Mouse (Mus musculus) gonadal fat pad, adult 2 months (tissue): ENCODE data around the gene Crybb1. TPM values are rescaled to one million over a fixed set of nuclear protein-coding genes. Genes with fewer than 3 reads are reported as not detected.
A peak's percentile ranks its signal among the peaks of the same experiment; 100 is the strongest.

Source experiments
- DNase-seq: peaks from one replicate; pipeline ENCODE4 v3.0.0-alpha.2; 2012; ENCODE audit warnings: low read depth
- polyA plus RNA-seq: library from polyadenylated mRNA; depleted of rRNA; stranded (reverse); fragments of >200 nt; gene quantifications from 2 replicates; pipeline ENCODE4 v1.2.3, GENCODE M21; 2012

The Crybb1 gene
- polyA plus RNA-seq, 1 experiment = 7.3 TPM

GRCm38 (mm10) chr5:112237866-112238570, 17.6 kb upstream of the Crybb1 start:
- DNase-seq = no peak

- DNase-seq = no peak
Observed at GRCm38 (mm10) chr5:112238781-112239482, 16.7 kb upstream of the Crybb1 start.

GRCm38 (mm10) chr5:112240761-112241160, 14.9 kb upstream of the Crybb1 start:
- DNase-seq = peak; percentile 5

DNA sequence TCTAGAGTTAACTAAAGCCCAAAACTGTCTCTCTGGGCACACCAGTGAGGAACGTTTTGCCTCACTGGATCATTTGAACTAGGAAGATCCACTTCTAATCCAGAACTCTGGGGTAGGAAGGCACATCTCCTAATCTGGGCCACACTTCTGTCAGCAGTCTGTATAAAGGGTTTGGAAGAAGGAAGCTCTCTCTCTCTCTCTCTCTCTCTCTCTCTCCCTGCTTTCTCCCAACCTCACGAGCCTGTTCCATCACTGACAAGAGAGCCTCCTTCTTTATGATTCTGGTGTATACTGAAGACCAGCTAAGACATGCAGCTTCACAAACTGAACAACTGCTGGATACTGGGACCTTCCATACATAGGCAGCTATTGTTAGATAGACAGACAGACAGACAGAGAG, 13.8 kb upstream of the Crybb1 start:
- DNase-seq = no peak

- no peak for DNase-seq
Observed at GRCm38 (mm10) chr5:112242361-112242778, 13.2 kb upstream of the Crybb1 start.

- no peak for DNase-seq
Observed at GRCm38 (mm10) chr5:112243041-112243440, 12.6 kb upstream of the Crybb1 start.

- no peak for DNase-seq
Observed at GRCm38 (mm10) chr5:112243539-112244274, 11.9 kb upstream of the Crybb1 start.

- DNase-seq = no peak
Observed at GRCm38 (mm10) chr5:112244275-112244562, 11.4 kb upstream of the Crybb1 start.

GRCm38 (mm10) chr5:112244890-112245615, 10.6 kb upstream of the Crybb1 start:
- DNase-seq = no peak

GRCm38 (mm10) chr5:112247399-112247798, 8.2 kb upstream of the Crybb1 start:
- DNase-seq = no peak

DNA sequence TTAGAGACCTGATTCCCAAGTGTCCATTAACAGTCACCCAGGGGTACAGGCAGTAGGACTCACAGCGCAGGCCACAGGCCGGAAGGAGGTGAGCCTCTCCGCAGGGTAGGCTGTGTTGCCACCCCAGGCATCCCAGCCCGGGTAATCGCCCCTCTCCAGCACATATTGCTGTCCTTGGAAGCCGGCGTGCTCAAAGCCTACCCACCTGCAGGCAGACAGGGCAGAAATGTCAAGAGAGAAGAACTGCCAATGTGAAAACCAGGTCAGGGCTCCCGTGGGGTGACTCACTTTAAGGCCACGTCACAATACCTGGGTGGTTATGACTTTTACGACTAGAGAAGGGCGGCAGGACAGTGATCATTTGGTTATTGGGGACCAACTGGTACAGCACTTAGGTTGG, 6.5 kb upstream of the Crybb1 start:
- DNase-seq = no peak

DNA sequence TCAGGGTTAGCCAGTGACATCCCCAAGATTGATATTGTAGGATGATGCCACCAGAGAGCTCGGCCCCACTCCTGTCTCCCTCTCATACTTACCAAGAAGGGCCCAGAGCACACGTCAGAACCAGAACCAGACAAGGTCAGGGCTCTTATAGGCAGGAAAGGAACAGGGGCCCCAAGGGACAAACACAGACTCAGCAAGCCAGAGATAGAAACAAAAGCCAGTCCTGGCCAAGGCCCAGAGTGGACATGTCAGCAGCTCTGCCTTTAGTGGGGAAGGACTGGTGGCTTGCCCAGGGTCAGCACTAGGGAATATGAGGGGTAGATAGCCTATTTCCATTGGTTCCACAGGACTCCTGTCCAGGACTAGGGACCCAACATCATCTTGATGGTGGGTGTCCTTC, 3.2 kb upstream of the Crybb1 start, which contains the start of gene Cryba4:
Cryba4 (minus strand) TSS at position 119 of the 400 bp plus-strand sequence.
- DNase-seq = no peak

DNA sequence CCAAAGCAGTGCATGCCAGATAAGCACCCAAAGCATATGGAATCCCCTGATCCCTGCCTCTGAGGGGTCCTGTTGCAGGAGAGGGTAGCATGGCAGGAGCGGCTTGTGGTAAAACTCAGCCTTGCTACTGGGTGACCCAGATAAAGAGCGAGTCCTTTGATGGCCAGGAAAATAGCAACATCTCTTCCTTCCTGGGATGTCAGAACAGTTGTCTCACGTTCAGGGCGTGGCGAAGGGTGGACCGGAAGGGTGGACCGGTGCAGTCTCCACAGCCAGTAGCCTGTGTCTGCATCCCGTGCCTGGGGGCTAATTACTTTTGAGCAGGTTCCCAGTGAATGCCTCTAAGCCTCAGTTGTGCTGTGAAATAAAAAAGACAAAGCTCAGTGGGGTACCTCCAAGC, 2.4 kb upstream of the Crybb1 start:
- no peak for DNase-seq

- no peak for DNase-seq
Observed at GRCm38 (mm10) chr5:112254282-112254806, 1.3 kb upstream of the Crybb1 start.

DNA sequence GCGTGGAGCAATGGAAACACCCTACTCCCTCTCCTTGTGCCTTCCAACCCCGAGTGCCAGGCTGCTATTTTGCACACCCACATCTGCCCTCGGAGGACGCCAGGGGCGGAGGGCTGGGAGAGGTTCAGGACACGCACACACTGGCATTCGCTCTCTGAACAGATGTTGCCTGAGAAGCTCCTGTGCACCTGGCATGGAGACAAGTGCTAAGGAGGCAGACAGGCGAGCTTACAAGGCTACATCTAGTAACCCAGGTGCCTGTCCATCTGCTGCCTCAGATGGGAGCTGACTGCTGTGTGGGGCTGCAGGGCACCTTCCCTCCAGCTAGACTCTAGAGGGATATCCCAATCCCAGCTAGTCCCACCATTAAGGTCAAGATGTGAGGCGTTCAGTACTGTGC, 842 bp downstream of the Crybb1 start:
- no peak for DNase-seq

DNA sequence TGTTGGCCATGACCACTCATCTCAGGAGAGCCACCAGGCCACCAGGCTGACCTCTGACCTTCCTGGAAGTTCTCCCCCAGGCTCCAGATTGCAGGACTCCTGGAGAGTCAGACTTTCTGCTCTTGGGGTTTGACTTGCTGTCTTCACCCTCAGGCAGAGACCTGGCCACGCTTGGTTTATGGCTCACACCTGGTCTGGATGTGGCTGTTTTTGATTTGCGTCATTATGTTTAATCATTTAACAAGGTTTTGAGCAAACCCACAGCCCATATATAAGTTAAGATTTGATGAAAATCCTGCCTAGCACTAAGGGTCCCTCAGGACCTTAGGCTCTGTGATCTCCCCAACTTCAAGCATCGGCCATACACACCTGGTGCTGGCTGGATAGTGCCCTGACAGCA, 2.3 kb downstream of the Crybb1 start:
- DNase-seq = no peak

GRCm38 (mm10) chr5:112259862-112260650, 4.4 kb downstream of the Crybb1 start:
- DNase-seq = no peak

- no peak for DNase-seq
Observed at GRCm38 (mm10) chr5:112260818-112261217, 5.2 kb downstream of the Crybb1 start.

DNA sequence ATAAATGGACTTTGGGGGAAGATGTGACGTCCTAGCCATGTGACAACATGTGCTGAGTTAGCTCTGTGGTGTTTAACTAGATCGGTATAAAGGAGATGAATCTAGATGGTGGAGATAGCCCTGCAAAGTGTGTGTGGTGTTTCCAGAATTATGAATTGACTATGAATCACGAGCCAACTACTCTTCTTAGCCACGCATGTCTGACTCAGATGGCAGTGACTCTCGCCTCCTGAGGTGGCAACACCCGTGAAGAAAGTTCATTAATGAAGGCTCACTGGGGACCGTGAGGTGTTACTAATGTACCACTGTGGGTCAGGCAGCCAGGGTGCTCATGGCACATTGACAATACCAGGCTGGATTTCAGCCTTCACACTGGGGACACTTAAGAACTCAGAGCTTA, 8.5 kb downstream of the Crybb1 start:
- no peak for DNase-seq

DNA sequence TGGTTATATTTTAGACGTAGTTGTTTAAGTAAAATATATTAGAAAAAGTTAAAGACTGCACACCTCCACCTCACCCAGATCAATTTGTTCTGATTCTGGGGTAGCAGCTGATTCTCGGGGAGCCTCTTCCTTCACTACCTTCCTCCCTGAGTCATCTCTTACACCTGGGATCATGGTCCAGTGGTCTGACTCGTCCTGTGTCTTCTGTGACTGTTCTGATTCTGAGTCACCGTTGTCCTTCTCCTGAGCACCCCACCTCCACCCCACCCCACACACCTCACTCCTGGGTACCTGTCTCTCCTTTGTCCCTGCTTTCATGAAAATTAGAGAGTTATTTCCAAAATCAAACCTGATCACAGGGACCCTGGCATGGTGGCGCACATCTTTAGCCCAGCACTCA, 9.5 kb downstream of the Crybb1 start:
- DNase-seq = no peak

- no peak for DNase-seq
Observed at GRCm38 (mm10) chr5:112265515-112265914, 9.9 kb downstream of the Crybb1 start.
